Mouse (Mus musculus) large intestine, adult 2 months (tissue): ENCODE measurements around the gene Cd302. TPM values are rescaled to one million over a fixed set of nuclear protein-coding genes. Genes with fewer than 3 reads are reported as not detected.

Source experiments
- DNase-seq: peaks from one replicate; pipeline ENCODE4 v3.0.0-alpha.2; 2012; ENCODE audit warnings: low read depth, low spot score
- WGBS: fragments of 180-500 bp; shearing (Covaris S2); methylation state at CpG from one replicate; pipeline ENCODE4 v1.1.7; 2018; 5-methylcytosine and 5-hydroxymethylcytosine counted together
- polyA plus RNA-seq: library from polyadenylated mRNA; depleted of rRNA; stranded (reverse); fragments of >200 nt; gene quantifications from 2 replicates; pipeline ENCODE4 v1.2.3, GENCODE M21; 2012; rRNA removed

Gene Cd302
- polyA plus RNA-seq, result 18.8 and 30.2 TPM in 2 replicates

DNA sequence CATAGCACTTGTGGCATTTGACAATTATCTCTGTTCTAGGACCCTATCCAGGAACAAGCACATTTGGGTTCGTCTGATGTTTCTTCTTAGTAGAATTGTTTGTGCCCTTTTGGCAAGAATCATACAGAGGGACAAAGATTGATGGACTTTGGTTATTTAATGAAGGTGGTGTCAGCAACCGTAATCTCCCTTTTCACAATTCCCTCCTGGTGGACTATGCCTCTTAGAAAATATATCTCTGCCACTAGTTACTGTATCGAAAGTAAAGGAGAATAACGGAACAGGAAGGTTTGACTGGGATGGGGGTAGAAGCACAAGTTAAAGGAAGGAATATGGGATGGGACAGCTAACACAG, at the start of gene Cd302:
Gene Cd302 (minus strand): TSS at position 22 of the 355 bp plus-strand sequence.
- whole genome bisulfite sequencing, result 6% methylated on average over 4 of the region's 4 CpGs
- no peak for DNase-seq

DNA sequence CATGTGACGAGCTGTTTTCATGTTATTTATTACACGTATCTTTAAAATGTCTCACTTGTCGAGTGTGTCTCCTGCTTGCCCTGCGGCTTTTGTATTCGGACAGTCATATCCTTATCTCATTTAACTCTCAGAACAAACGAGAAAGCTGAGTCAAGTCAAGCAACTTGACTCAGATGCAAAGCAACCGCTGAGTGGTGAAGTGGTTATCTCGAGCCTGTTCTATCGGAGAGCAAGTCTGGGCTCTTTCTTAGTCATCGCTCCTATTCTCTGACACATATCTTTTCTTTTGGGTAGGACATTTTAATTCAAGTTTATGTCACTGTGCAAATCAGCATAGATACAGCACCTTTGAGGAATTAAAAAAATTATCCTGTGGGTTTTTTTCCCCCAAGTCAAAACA, 44.4 kb upstream of the Cd302 start:
- no peak for DNase-seq
- WGBS, result 92% methylated on average over 10 of the region's 10 CpGs

DNA sequence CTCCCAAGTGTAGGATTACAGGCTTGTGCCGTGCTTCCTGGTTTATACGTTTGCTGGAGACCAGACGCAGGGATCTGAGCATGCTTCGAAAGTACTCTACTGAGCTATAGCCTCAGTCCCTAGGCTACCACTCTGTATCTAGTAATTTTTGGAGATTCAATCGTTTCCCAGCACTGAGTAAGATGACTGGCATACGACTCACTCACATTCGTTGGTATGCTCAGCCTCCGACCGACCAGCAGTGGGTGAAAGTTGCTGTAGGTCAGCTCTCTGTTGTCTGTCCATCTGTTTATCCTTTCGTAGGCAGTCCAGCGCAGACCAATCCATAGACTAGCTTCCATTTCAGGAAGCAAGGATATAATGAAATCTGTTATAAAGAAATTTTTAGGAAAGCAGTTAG, 43.3 kb upstream of the Cd302 start:
- 91% methylated on average over 11 of the region's 11 CpGs for WGBS

DNA sequence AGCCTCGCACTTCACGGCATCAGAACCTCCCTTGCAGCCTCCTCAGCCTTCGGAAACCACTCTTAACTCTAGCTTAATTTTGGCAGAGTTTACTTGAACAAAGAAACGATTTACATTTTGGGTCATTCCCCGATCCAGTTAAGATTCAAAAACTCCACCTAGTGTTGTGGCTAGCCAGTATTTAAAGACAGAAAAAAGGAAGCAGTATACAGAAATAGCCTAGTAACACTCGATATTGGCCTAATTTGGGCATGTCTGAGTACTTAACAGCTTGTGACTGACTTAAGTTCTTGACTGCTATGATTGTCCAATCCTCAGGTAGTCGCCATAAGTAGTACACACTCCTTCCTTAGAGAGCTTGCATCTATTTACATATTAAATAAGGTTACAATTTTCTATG, 42.7 kb upstream of the Cd302 start:
- 79% methylated on average over 7 of the region's 7 CpGs for WGBS
- no peak for DNase-seq

More for the DNA sequence above, 43.3 kb upstream of the Cd302 start:
- no peak for DNase-seq

DNA sequence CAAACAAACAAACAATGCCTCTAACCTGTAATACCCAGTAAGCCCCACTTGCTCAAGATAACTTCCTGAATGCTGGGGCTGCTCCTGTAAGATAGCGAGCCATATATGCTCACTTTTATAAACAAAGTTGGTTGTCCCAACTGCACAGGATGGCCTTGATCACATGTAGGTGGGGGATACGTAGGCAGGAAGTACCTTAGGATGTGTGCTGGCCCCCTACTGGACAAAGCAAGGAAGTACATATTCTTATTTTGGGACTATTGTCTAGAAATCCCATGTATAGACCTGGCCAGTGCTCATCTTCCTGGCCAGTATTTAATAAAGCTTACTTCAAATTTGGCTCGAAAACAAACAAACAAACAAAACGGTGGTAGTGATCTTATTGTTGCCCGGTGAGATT, 39.1 kb upstream of the Cd302 start:
- no peak for DNase-seq
- WGBS, result 77% methylated on average over 5 of the region's 5 CpGs

DNA sequence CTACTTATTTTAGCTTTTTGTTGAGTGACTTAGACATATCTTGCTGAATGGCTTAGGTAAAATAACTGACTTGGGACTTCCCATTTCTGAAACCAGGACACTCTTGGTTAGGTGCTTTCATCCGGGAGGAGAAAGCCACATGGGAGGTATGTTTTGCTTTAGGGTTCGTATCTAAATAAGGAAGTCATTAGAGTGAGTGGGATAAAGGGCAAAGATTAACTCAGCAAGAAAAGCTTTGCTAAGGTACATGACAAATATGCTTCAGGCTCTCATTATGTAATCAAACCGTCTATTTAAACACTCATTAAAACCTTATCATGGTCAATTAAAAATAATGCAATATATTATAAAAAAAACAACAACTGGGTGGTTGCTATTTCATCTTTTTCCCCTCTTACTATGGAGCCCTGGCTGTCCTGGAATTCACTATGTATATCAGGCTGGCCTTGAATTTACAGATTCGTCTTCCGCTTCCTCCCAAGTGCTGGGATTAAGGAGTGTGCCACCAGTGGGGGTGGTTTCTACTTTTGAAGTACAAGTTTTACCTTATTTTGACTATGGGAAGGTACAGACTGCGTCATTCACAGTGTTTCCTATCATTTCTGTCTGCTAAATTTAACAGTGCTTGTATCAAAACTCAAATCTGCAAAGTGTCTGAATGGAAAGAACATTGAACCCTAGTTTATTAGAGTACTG, 37.9 kb upstream of the Cd302 start:
- DNase-seq, result peak; percentile 51
- WGBS, result 32% methylated on average over 6 of the region's 6 CpGs

DNA sequence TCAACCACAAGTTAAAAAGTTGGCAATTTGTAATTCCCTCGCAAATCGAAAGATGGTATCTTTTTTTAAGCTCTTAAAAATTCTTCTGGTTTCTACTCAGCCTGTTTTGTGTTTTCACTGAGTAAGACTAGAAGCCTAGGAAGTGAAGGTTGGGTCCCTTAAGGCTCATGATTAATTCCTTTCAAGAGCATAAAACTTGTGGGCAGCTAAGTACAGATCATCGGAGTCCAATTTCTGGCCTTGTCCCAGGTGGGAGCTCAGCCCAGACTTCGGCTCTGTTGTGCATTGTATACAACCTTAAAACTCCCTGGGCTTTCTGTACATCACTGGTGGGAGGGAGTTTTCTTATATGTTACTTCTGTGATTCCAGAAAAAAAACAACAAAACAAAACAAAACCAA, 19.5 kb upstream of the Cd302 start:
- 85% methylated on average over 4 of the region's 4 CpGs for WGBS
- DNase-seq, result no peak

DNA sequence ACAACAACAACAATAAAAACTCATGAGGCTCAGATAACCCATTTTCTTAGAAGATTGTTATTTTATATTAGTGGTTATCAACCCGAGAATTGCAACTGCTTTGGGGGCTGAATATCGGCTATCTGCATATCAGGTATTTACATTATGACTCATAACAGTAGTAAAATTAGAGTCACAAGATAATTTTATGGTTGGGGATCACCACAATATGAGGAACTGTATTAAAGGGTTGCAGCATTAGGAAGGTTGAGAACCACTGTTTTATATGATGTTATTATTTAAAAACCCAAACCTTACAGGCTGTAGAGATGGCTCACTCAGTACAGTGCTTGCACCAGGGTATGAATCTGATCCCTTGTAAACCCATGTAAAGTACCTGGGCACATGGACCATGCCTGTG, 15.0 kb upstream of the Cd302 start:
- no peak for DNase-seq
- WGBS, result 43% methylated on average over 2 of the region's 2 CpGs

DNA sequence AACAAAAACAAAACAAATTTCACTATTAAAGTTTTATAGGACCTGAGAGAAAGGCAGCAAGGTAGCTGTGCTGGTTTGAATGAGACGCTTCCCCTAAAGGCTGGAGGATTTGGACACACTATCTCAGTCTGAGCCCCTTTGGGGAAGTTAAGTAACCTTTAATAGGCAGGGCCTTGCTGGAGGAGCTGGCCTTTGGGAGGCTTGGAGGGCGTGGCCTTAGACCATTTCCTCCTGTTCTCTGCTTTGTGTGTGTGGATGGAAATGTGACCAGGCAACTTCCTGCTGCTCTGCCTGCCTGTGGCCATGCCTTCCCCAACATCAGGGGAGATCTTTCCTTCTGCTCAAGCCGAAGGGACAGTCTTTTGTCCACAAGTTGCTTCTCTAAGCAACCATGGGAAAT, 14.0 kb upstream of the Cd302 start:
- 84% methylated on average over 3 of the region's 3 CpGs for WGBS
- DNase-seq, result no peak

DNA sequence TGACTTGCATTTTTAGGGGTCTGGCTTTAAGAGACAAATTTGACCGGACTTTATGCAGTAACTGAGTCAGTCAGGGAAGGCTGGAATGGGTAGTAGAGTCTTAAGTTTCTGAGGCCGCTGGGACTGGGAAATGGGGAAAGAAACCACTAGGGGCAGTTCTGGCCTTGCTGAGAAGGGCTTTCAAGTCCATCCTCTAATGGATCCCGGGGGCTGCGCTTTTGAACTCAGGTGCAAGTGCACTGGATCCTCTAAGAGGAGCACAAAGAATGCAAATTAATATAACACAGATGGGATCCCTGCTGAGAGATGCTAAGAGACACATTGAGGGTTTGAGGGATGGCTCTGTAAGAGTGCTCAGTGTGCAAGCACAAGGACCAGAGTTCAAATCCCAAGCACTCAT, 7.1 kb upstream of the Cd302 start:
- WGBS, result 84% methylated on average over 4 of the region's 4 CpGs
- DNase-seq, result no peak

DNA sequence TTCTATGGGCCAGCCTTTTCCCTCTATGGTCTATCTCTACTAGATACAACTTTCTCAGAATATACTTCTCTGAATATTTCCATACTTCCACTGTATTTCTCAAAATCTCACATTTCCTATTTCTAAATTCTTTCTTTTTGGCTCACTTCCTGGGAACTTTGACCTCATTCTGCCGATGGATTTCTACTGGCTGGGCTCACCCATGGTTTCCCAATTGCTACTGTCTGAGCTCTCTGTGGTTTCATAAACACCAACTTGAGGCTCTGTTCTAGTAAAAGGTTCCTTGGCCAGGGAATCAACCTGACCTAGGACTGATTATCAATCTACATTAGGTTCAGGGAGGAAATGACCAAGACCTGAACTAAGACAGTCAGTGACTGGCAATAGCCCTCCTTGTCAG, 5.2 kb upstream of the Cd302 start:
- no peak for DNase-seq
- WGBS, result 17% methylated on average over 1 of the region's 1 CpGs

DNA sequence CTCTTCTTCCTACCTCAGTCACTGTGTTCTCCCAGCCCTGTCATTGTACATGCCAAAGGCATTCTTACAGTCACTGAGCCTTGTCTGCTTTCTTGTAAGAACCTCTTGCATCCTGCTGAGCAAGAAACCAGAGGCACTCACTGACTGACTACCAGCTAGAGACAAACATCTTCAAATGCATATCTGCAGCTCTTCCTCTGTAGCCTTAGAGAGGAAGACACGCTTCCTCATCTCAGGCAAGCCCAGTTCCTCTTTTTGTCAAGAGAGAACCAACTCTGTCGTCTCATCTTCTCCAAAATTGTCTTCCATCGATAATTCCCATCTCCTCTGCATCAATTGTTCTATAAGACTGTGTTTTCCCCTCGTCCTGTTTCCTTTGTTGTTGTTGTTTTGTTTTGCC, 4.3 kb upstream of the Cd302 start:
- WGBS, result 81% methylated on average over 4 of the region's 4 CpGs
- no peak for DNase-seq

DNA sequence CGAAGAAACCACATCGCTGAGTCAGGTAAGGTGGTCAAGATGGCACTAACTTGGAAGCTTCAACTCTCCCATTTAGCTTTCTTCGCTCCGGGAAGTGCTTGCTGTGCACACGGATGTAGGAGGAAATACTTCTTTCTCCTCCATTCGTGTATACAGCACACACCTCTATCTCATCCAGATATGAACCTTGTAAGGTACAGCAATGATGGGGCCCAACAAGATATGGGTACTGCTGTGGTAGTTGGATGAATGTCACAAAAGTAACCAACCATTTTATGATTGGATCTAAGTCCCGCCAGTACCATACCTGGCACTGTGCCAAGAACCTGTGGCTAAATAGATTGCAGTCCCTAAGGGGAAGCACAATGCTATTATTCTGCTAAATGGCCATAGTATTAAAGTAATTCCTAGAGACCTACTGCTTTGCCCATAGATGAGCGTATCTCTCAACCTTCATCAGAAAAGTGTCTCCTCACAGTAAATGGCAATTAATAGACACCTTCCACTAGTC, 874 bp upstream of the Cd302 start:
- no peak for DNase-seq
- WGBS, result 60% methylated on average over 8 of the region's 8 CpGs

DNA sequence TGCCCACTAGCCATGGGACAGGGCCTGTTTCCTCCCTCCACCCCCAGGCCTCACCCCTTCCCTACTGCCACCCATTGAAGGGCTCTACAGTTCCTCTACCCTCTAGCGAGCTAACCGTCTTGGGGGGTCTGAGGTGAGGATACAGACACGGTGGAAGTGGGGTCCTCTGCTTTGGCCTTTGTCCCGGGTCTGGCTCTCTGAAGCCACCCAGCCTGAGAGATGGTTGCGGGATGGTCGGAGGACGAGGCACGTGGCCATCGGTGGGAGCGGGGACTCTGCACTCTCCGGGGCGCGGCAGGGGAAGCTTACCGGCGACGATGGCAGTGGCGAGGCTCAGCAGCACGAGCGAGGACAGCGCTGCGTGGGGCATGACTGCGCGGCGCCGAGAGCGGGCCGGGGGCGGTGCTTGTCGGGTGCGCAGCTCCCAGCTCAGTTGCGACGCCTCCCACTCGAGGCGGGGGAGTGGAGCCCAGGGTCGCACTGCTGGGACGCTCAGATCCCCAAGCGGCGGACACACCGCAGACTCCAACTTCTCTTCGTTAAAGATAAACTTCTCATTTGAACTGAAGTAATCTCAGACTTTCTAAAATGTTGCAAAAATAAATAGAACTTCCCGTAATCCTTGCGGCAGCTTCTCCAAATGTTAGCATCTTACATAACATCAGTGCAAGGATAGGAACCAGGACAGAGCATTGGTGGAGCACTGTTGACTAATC, 379 bp downstream of the Cd302 start:
- 1% methylated on average over 42 of the region's 42 CpGs for WGBS
- no peak for DNase-seq

DNA sequence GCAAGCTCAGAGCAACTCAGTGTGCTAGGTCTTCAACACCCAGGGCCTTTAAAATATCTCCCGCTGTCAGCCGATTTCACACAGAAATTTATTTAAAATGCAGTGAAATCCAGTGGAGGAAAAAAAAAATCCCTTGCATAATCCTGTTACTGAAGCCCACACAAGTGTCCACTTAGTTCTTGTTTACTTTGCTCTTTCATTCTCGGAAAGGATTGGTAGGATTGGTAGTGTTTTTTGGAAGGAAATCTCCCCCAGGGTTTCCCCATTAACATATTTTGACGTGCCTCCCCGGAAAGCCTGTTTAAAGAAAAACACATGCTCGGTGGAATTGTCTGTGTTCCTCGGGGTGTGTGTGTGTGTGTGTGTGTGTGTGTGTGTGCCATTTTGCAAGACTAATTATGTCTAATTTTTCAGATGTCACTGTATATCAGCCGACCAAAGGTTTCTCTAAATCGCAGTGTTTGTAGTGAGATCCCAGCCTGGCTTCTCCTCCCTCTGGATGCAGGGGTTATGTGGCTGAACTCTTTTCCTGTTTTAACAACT, 1.0 kb downstream of the Cd302 start:
- DNase-seq, result no peak
- 31% methylated on average over 9 of the region's 9 CpGs for WGBS

DNA sequence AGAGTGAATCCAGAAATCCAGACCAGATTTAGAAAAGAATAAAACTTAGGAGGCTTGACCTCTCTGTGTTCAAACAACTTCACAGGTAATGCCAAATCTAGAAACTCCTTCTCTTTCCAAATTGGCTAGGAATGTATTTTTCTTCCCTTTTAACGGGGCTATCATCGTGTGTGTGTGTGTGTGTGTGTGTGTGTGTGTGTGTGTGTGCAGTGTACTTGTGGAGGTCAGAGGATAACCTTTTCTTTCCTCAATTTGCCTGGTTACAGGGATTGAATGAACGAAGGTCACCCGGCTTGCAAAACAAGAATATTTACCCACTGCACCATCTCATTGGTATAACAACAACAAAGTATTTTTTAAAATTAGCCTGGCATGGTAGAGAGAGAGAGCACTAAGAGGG, 1.7 kb downstream of the Cd302 start:
- no peak for DNase-seq
- 79% methylated on average over 4 of the region's 4 CpGs for WGBS

DNA sequence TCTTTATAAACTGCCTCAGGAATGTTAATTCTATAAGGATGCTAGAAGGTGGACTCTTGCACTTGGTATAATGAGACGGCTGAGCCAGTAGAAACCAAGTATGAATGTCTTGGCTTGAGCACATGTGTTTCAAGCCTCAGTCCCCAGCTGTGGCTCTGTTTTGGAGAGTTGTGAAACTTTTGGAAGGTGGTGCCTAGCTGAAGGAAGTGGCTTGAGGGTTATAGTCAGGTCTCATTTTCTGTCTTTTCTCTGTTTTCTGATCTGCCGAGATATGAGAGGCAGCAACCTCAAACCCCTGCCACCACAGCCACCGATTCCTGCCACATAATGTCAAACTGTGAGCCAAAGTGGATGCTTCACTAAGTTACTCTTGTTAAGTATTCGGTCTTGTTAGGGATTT, 5.7 kb downstream of the Cd302 start:
- DNase-seq, result no peak
- 89% methylated on average over 4 of the region's 4 CpGs for WGBS

DNA sequence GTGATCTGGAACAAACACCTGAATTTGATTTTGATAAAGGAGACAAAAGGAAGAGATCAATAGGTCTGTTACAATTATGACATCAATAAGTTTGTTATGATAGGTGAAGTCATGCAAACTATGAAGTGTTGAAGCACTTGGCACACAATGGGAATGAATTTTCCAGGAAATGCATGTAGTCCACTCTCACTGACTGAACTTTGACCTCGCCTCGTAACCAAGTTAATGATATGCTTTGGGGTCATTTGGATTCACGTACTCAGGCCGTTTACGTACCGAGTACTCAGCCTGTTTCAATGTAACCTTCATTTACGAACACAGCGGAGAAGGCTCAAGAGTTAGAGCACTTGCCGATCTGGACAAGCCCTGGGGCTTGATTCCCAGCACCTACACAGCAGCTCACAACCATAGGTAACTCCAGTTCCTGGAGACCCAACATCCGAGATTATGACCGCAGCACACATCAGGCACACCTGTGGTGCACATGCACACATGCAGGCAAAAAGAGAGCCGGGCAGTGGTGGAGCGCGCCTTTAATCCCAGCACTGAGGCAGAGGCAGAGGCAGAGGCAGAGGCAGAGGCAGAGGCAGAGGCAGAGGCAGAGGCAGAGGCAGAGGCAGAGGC, 14.3 kb downstream of the Cd302 start:
- peak; percentile 73 for DNase-seq
- WGBS, result 63% methylated on average over 14 of the region's 14 CpGs

DNA sequence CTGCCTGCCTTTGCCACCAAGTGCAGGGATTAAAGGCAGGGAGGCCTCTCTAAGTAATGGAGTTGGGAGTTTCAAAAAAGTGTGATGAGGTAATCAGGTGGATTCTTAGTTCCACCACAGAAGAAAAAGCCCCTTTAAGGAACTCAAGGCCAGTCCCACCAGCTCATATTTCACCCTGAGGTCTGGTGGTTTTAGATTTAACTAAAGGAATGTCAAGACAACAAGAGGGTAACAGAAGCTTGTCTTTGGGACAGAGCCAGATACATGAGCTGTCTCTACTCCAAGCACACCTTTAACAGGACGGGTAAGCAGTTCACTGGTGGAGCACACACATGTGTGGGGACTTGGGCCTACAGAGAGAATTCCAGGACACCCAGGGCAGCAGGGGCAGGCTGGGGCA, 16.7 kb downstream of the Cd302 start:
- no peak for DNase-seq
- 66% methylated on average over 1 of the region's 1 CpGs for WGBS

DNA sequence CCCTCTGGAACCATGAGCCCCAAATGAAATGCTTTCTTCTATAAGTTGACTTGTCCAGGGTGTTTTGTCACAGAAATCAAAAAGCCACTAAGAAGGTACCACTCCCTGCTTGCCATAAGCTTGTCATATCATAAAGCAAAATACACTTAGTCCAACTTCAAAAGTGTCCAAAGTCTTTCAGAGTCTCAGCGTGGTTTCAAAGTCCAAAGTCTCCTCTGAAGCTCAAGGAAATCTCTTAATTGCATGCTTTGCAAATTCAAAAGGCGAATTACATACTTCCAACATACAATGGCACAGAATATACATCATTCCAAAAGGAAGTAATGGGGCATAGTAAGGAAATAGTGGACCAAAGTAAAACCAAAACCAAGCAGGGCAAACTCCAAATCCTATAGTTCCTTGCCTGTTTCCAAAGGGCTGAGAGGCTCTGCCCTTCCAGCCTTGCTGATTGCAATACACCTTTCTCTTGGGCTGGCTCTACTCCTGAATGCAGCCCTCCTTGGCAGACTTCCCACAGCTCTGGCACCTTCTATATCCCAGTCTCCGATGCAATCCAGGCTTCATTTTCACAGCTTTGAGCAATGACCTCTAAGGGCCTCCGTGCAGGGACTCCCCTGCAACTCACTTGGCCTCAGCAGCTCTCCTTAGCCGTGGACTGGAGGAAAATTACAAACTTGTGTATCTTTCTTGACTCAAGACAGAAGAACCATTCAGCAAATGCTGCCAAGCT, 23.5 kb downstream of the Cd302 start:
- DNase-seq, result peak; percentile 43
- WGBS, result 45% methylated on average over 5 of the region's 5 CpGs
